21 mouse cellular contexts compared by ENCODE assay signal in genomic region chrX:71206595-71206994, GRCm38 (mm10). TPM values are rescaled to one million over a fixed set of nuclear protein-coding genes. Genes with fewer than 3 reads are reported as not detected.
DNase-seq lines count a peak whose midpoint lies in the region; ATAC-seq and TF ChIP-seq lines count a peak whose summit lies in the region.
"Had no signal": no experiment of that assay in that cellular context is flagged by ENCODE, and none has a peak within 500 bp of the region (broad histone marks: within the 10 kb centered on the region; RNA-seq: fewer than 3 reads in every experiment).

No protein-coding gene starts in this region.

- TF ChIP-seq RAD21 in CH12.LX (IDR thresholded peaks at IDR 0.05; ENCODE audit: low read depth, low read length): no peak

- TF ChIP-seq EP300 in CH12.LX (IDR thresholded peaks at IDR 0.05; ENCODE audit: low read length): peak; percentile 73

- H3K4me1 ChIP-seq in CH12.LX (ENCODE audit: control insufficient read depth in 1 of 2, insufficient read depth in 2 of 2): peaks cover 0 to 8% of the 10 kb centered on the region in 2 experiments; a peak in 2 of 4 replicates
- H3K4me1 ChIP-seq: embryonic facial prominence, embryonic 10.5 days; forebrain, embryonic 13.5 days; heart, embryonic 10.5 days; hindbrain, embryonic 13.5 days had no signal

- peak; percentile 73 for ATAC-seq in granulocyte monocyte progenitor cell, adult 5-6 weeks (replicated peaks; ENCODE audit: poor library complexity, severe bottlenecking)
- peak; percentile 71 for ATAC-seq in megakaryocyte, adult 5-6 weeks (ENCODE audit: poor library complexity, severe bottlenecking)
- ATAC-seq: forebrain, embryonic 13.5 days; forebrain, postnatal 0 days; intestine, embryonic 16.5 days had no signal

- no peak for TF ChIP-seq POLR2A in CH12.LX (IDR thresholded peaks at IDR 0.05; ENCODE audit: low read depth, low read length)

- no peak overlapping the region for H3K4me2 ChIP-seq in CH12.LX (ENCODE audit: insufficient read depth, low read depth, poor library complexity, severe bottlenecking)
- H3K4me2 ChIP-seq: forebrain, embryonic 13.5 days; hindbrain, embryonic 13.5 days had no signal

- H3K4me3 ChIP-seq in CH12.LX (replicated peaks in 1 of 3; ENCODE audit: low read depth in 2 of 3, low read length in 2 of 3, poor library complexity in 1 of 3): no peak overlapping the region
- H3K4me3 ChIP-seq: embryonic facial prominence, embryonic 10.5 days; forebrain, embryonic 13.5 days; heart, embryonic 10.5 days; hindbrain, embryonic 13.5 days had no signal

- H3K36me3 ChIP-seq in CH12.LX (replicated peaks in 1 of 2; ENCODE audit: control insufficient read depth in 1 of 2, insufficient read depth in 1 of 2, low read length in 1 of 2): no peaks in the 10 kb centered on the region
- H3K36me3 ChIP-seq: embryonic facial prominence, embryonic 10.5 days; heart, embryonic 10.5 days; hindbrain, embryonic 13.5 days had no signal

- peak; percentile 16 for DNase-seq in CH12.LX (ENCODE audit: extremely low read depth)
- no peak for DNase-seq in left cerebral cortex, postnatal 25 days (ENCODE audit: low spot score in 2 of 2)
- DNase-seq in retina, postnatal 1 day: no peak
- DNase-seq in adrenal gland, postnatal 10 days: no peak
- no peak for DNase-seq in urinary bladder, postnatal 14 days (ENCODE audit: low spot score)
- DNase-seq: adrenal gland, adult 8-10 months; cerebellum, adult 11-12 months; cerebellum, adult 9-10 months; cerebellum, postnatal 25 days; forebrain, postnatal 0 days; gastrocnemius, postnatal 25 days; heart, adult 18-20 months; heart, postnatal 10 days; heart, postnatal 4 days had no signal

- H3K9me3 ChIP-seq in CH12.LX (replicated peaks; ENCODE audit: low read length): no peaks in the 10 kb centered on the region
- H3K9me3 ChIP-seq: embryonic facial prominence, embryonic 10.5 days; forebrain, embryonic 13.5 days; heart, embryonic 10.5 days; hindbrain, embryonic 13.5 days had no signal

- H3K79me2 ChIP-seq in CH12.LX (replicated peaks; ENCODE audit: control insufficient read depth, extremely low read depth, insufficient read depth, poor library complexity, severe bottlenecking): no peaks in the 10 kb centered on the region

- dilution Hi-C loops in CH12.LX (cut with MboI; ENCODE audit: extremely low pct_ligation_motif_present, extremely low pct_unique_long_range_greater_than_20kb, low sequenced_read_pairs): no loop called here

- H3K27me3 ChIP-seq in CH12.LX (replicated peaks): no peaks in the 10 kb centered on the region
- H3K27me3 ChIP-seq: forebrain, embryonic 13.5 days; hindbrain, embryonic 13.5 days had no signal

- no peak overlapping the region for H3K27ac ChIP-seq in CH12.LX (ENCODE audit: insufficient read depth, low read depth)
- H3K27ac ChIP-seq: embryonic facial prominence, embryonic 10.5 days; forebrain, embryonic 13.5 days; heart, embryonic 10.5 days; hindbrain, embryonic 13.5 days had no signal

- in situ Hi-C loops in CH12.LX (cut with MboI; ENCODE audit: low pct_ligation_motif_present, low pct_unique_long_range_greater_than_20kb, low sequenced_read_pairs): no loop called here

- no peak for TF ChIP-seq CTCF in CH12.LX (conservative IDR thresholded peaks at IDR 0.05 in 1 of 2, IDR thresholded peaks at IDR 0.05 in 1 of 2; ENCODE audit: low read depth in 2 of 2, low read length in 2 of 2)

- H3K9ac ChIP-seq in CH12.LX (ENCODE audit: insufficient read depth, low read depth): no peak overlapping the region
- H3K9ac ChIP-seq: forebrain, embryonic 13.5 days; forebrain, postnatal 0 days; hindbrain, embryonic 13.5 days had no signal

- intact Hi-C loops in left cerebral cortex, postnatal 25 days (cut with DNase I): no loop called here

TF ChIP-seq in CH12.LX, 34 proteins besides CTCF, POLR2A, EP300 and RAD21:
- no peak for TF ChIP-seq KAT2A (IDR thresholded peaks at IDR 0.05; ENCODE audit: insufficient replicate concordance, low read length)
- TF ChIP-seq TCF12 (IDR thresholded peaks at IDR 0.05; ENCODE audit: low read depth, low read length): no peak
- no peak for TF ChIP-seq TBP (conservative IDR thresholded peaks at IDR 0.05; ENCODE audit: low read depth, low read length)
- no peak for TF ChIP-seq MAX (IDR thresholded peaks at IDR 0.05; ENCODE audit: low read length)
- no peak for TF ChIP-seq ZNF384 (IDR thresholded peaks at IDR 0.05; ENCODE audit: low read depth, low read length)
- TF ChIP-seq CHD1 (IDR thresholded peaks at IDR 0.05; ENCODE audit: low read depth, low read length): no peak
- no peak for TF ChIP-seq MYC (IDR thresholded peaks at IDR 0.05; ENCODE audit: low read depth, low read length)
- no peak for TF ChIP-seq ELF1 (IDR thresholded peaks at IDR 0.05; ENCODE audit: low read depth, low read length)
- no peak for TF ChIP-seq POLR2AphosphoS2 (IDR thresholded peaks at IDR 0.05; ENCODE audit: low read depth, low read length)
- no peak for TF ChIP-seq MXI1 (IDR thresholded peaks at IDR 0.05; ENCODE audit: low read depth, low read length)
- no peak for TF ChIP-seq MEF2A (IDR thresholded peaks at IDR 0.05; ENCODE audit: borderline replicate concordance, low read depth, low read length)
- no peak for TF ChIP-seq ZKSCAN1 (IDR thresholded peaks at IDR 0.05; ENCODE audit: borderline replicate concordance, low read depth, low read length)
- no peak for TF ChIP-seq ETS1 (conservative IDR thresholded peaks at IDR 0.05; ENCODE audit: low read depth, low read length)
- TF ChIP-seq MAZ (IDR thresholded peaks at IDR 0.05; ENCODE audit: low read depth, low read length): no peak
- TF ChIP-seq ZC3H11A (IDR thresholded peaks at IDR 0.05; ENCODE audit: low read depth, low read length): no peak
- TF ChIP-seq IRF4 (IDR thresholded peaks at IDR 0.05; ENCODE audit: low read depth, low read length): no peak
- no peak for TF ChIP-seq NRF1 (IDR thresholded peaks at IDR 0.05; ENCODE audit: low read depth, low read length)
- no peak for TF ChIP-seq BHLHE40 (IDR thresholded peaks at IDR 0.05; ENCODE audit: low read depth, low read length)
- no peak for TF ChIP-seq ZMIZ1 (IDR thresholded peaks at IDR 0.05; ENCODE audit: low read depth, low read length)
- TF ChIP-seq E2F4 (IDR thresholded peaks at IDR 0.05; ENCODE audit: insufficient replicate concordance, low read depth, low read length): no peak

RNA-seq across cellular contexts. Expression of gene Mtm1, which starts 4.0 kb away (rescaled TPM):
- total RNA-seq in CH12.LX (2012; rRNA removed) (2.0 and 2.2 TPM in 2 replicates), CH12.LX (2014; rRNA removed) (4.7 and 5.7 TPM in 2 replicates)
- 3.5 TPM in 2 replicates for polyA plus RNA-seq in CH12.LX (2012; ENCODE audit: insufficient read length, low read depth)
- total RNA-seq in granulocyte monocyte progenitor cell, adult 5-6 weeks (2014; fragmentation: Nextera tagmentation): 26.0 and 28.3 TPM in 2 replicates
- 28.8 and 43.0 TPM in 2 replicates for total RNA-seq in granulocyte monocyte progenitor cell, adult 5-6 weeks (2017)
- 22.5 and 31.5 TPM in 2 replicates for total RNA-seq in megakaryocyte, adult 5-6 weeks (2015)
- total RNA-seq in megakaryocyte, adult 5-6 weeks (2017): 55.2 and 59.7 TPM in 2 replicates
- 1 to 10 TPM; 6.2 to 7.4 TPM for total RNA-seq in left cerebral cortex, postnatal 25 days (2021)
- 10 to 100 TPM; 18.2 to 32.6 TPM for total RNA-seq in adrenal gland, postnatal 10 days (2021)
